Mouse (Mus musculus): ENCODE results near the gene Ankrd23.

Gene Ankrd23

GRCm38 (mm10) chr1:36512966-36513280, 23.8 kb downstream of the Ankrd23 start:
- no peak for DNase-seq

- DNase-seq: peak; percentile 35 to 61
These were observed 24.4 kb downstream of the Ankrd23 start for GRCm38 (mm10) chr1:36512089-36512965.

GRCm38 (mm10) chr1:36511289-36512021, 25.2 kb downstream of the Ankrd23 start, which contains the start of gene Cnnm3:
Cnnm3 (plus strand) TSS chr1:36511867.
- peak; percentile 99 to 100 for DNase-seq

GRCm38 (mm10) chr1:36508238-36508637, 28.4 kb downstream of the Ankrd23 start:
- DNase-seq: no peak

GRCm38 (mm10) chr1:36501261-36501660, 35.4 kb downstream of the Ankrd23 start:
- peak; percentile 79 to 93 for DNase-seq

- no peak for DNase-seq
These were observed 39.4 kb downstream of the Ankrd23 start for GRCm38 (mm10) chr1:36497312-36497711.

GRCm38 (mm10) chr1:36496719-36497118, 40.0 kb downstream of the Ankrd23 start:
- DNase-seq: peak; percentile 34 to 59

- DNase-seq: no peak
These were observed 43.4 kb downstream of the Ankrd23 start for GRCm38 (mm10) chr1:36493299-36493698.

GRCm38 (mm10) chr1:36492416-36493139, 44.1 kb downstream of the Ankrd23 start:
- DNase-seq: peak; percentile 78 to 81

- DNase-seq: no peak
These were observed 47.0 kb downstream of the Ankrd23 start for GRCm38 (mm10) chr1:36489661-36490060.

GRCm38 (mm10) chr1:36487111-36487510, 49.6 kb downstream of the Ankrd23 start:
- DNase-seq: no peak

- DNase-seq: no peak
These were observed 51.6 kb downstream of the Ankrd23 start for GRCm38 (mm10) chr1:36485080-36485479.

GRCm38 (mm10) chr1:36483825-36484224, 52.9 kb downstream of the Ankrd23 start:
- peak in 1 of 2 experiments; percentile 33 for DNase-seq
